Comparison of ENCODE assay signal across 9 mouse cellular contexts in genomic region chr6:6577291-6577690, GRCm38 (mm10). TPM values are rescaled to one million over a fixed set of nuclear protein-coding genes. Genes with fewer than 3 reads are reported as not detected.
DNase-seq lines count a peak whose midpoint lies in the region; ATAC-seq and TF ChIP-seq lines count a peak whose summit lies in the region.
"Had no signal": no experiment of that assay in that cellular context is flagged by ENCODE, and none has a peak within 500 bp of the region (broad histone marks: within the 10 kb centered on the region; RNA-seq: fewer than 3 reads in every experiment).

No protein-coding gene starts in this region.

- no peak for DNase-seq in cerebellum, adult 2 months
- no peak for DNase-seq in cerebellum, postnatal 25 days
- DNase-seq in 3T3-L1 (ENCODE audit: low read depth, low spot score), result peak; percentile 50
- no peak for DNase-seq in forebrain, postnatal 0 days
- DNase-seq in gastrocnemius, postnatal 10 days, result no peak
- DNase-seq in cerebellum, adult 11-12 months, result no peak
- no peak for DNase-seq in embryo, embryonic 10 days (ENCODE audit: low spot score)
- DNase-seq: cerebellum, adult 9-10 months had no signal

- no peak overlapping the region for H3K27ac ChIP-seq in cerebellum, adult 2 months (ENCODE audit: insufficient read depth, low read length)
- no peak overlapping the region for H3K27ac ChIP-seq in forebrain, postnatal 0 days (ENCODE audit: low read depth, low read length)
- H3K27ac ChIP-seq in liver, embryonic 16.5 days (ENCODE audit: low read length), result peak overlapping the region; percentile 87

- peak overlapping the region; percentile 63 for H3K4me2 ChIP-seq in forebrain, postnatal 0 days (ENCODE audit: low read depth)
- peak overlapping the region; percentile 72 for H3K4me2 ChIP-seq in liver, embryonic 16.5 days (ENCODE audit: low read depth, low read length)

- no peak for TF ChIP-seq CTCF in cerebellum, adult 2 months (IDR thresholded peaks at IDR 0.05; ENCODE audit: borderline replicate concordance, insufficient read depth, low read depth, low read length)
- TF ChIP-seq CTCF in forebrain, postnatal 0 days (IDR thresholded peaks at IDR 0.05; ENCODE audit: low read depth), result no peak

- no peaks in the 10 kb centered on the region; the same call in 1 of the 2 replicates for H3K27me3 ChIP-seq in cerebellum, adult 2 months (ENCODE audit: control insufficient read depth, insufficient read depth, low read length)
- H3K27me3 ChIP-seq in forebrain, postnatal 0 days (ENCODE audit: insufficient read depth, low read length), result no peaks in the 10 kb centered on the region
- H3K27me3 ChIP-seq in liver, embryonic 16.5 days (ENCODE audit: control insufficient read depth, insufficient read depth, low read depth, low read length), result no peaks in the 10 kb centered on the region

- no peak for TF ChIP-seq POLR2A in cerebellum, adult 2 months (IDR thresholded peaks at IDR 0.05; ENCODE audit: borderline replicate concordance, insufficient read depth, low read length)

- no peaks in the 10 kb centered on the region for H3K9me3 ChIP-seq in forebrain, postnatal 0 days (ENCODE audit: low read length)
- H3K9me3 ChIP-seq in liver, embryonic 16.5 days (replicated peaks; ENCODE audit: control insufficient read depth, low read length), result no peaks in the 10 kb centered on the region

- 51% methylated on average over 3 of the region's 3 CpGs for WGBS in cerebellum, adult 2 months
- WGBS in forebrain, postnatal 0 days, result 51% methylated on average over 3 of the region's 3 CpGs
- 41% methylated on average over 3 of the region's 3 CpGs for whole genome bisulfite sequencing in liver, embryonic 16.5 days (ENCODE audit: insufficient replicate concordance)

- H3K4me1 ChIP-seq in cerebellum, adult 2 months (ENCODE audit: control insufficient read depth, insufficient read depth, low read length), result peaks cover 3% of the 10 kb centered on the region; the same call in 1 of the 2 replicates
- peaks cover 15% of the 10 kb centered on the region for H3K4me1 ChIP-seq in forebrain, postnatal 0 days (ENCODE audit: insufficient read depth)
- H3K4me1 ChIP-seq in liver, embryonic 16.5 days (ENCODE audit: control insufficient read depth, low read depth, low read length), result peaks cover 2% of the 10 kb centered on the region

- peak overlapping the region; percentile 91 for H3K4me3 ChIP-seq in cerebellum, adult 2 months (replicated peaks; ENCODE audit: insufficient read depth, low read depth, low read length)
- H3K4me3 ChIP-seq in forebrain, postnatal 0 days (ENCODE audit: low read depth, low read length), result peak overlapping the region; percentile 94
- H3K4me3 ChIP-seq in liver, embryonic 16.5 days (ENCODE audit: low read depth, low read length), result peak overlapping the region; percentile 94

- no peak for ATAC-seq in forebrain, postnatal 0 days
- no peak for ATAC-seq in liver, embryonic 16.5 days (ENCODE audit: low read depth)

- H3K36me3 ChIP-seq in forebrain, postnatal 0 days (ENCODE audit: insufficient read depth), result no peaks in the 10 kb centered on the region
- H3K36me3 ChIP-seq in liver, embryonic 16.5 days (ENCODE audit: control insufficient read depth, insufficient read depth), result no peaks in the 10 kb centered on the region

- peak overlapping the region; percentile 97 for H3K9ac ChIP-seq in forebrain, postnatal 0 days
- peak overlapping the region; percentile 95 for H3K9ac ChIP-seq in liver, embryonic 16.5 days (ENCODE audit: low read depth, low read length)

RNA-seq across cellular contexts. Expression of gene Sem1, which starts 1.2 kb away (rescaled TPM):
- polyA plus RNA-seq in cerebellum, adult 2 months (2012; rRNA removed), result 62.3 and 62.7 TPM in 2 replicates
- total RNA-seq in forebrain, postnatal 0 days (2014; rRNA removed), result 67.8 and 86.6 TPM in 2 replicates
- 138 and 170 TPM in 2 replicates for polyA plus RNA-seq in forebrain, postnatal 0 days (2015; fragmentation: Nextera tagmentation; extraction: Ambion mirVana)
- 93.8 and 107 TPM in 2 replicates for polyA plus RNA-seq in liver, embryonic 16.5 days (2015; fragmentation: Nextera tagmentation; extraction: Ambion mirVana)
- 10 to 100 TPM; 75.8 to 80.6 TPM for total RNA-seq in gastrocnemius, postnatal 10 days (2021)
